Mouse (Mus musculus) retina, postnatal 1 day (tissue): ENCODE measurements around the gene Col5a3.
A peak's percentile ranks its signal among the peaks of the same experiment; 100 is the strongest.

Experiments
- DNase-seq: peaks from one replicate; pipeline ENCODE4 v3.0.0-alpha.2; 2012

The Col5a3 gene

DNA sequence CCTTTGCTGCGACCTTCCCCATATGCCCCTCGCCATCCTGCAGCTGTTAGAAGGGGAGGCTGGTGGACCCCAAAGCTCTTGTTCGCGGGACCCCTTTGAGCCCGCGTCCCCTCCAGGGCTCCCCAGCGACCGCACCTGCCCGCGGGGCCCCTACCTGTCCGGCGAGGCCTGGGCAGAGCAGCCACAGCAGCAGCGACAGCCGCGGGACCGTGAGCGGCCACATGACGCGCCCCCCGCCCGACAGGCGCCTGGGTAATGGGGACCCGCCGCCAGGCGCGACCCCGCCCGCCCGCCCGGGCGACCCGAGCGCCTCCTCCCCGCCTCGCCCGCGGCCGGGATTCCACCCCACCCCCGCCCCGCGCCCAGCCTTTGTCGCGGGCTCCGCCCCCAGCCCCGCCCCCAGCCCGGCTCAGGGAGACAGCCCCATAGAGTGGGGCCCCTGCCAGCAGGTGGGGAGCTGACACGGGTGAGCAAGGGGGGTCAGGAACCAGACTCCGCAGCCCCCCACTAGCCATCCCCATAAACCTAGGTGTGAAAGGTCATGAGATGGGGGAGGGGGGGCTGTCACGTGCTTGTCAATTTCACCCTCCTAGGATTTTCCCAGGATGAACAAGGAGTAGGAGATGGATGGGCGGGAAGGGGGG, 68.7 kb downstream of the Col5a3 start, which contains the start of gene Olfm2:
Gene Olfm2, minus strand, starts transcription at position 333 of the 644 bp plus-strand sequence.
- peak; percentile 78 for DNase-seq

DNA sequence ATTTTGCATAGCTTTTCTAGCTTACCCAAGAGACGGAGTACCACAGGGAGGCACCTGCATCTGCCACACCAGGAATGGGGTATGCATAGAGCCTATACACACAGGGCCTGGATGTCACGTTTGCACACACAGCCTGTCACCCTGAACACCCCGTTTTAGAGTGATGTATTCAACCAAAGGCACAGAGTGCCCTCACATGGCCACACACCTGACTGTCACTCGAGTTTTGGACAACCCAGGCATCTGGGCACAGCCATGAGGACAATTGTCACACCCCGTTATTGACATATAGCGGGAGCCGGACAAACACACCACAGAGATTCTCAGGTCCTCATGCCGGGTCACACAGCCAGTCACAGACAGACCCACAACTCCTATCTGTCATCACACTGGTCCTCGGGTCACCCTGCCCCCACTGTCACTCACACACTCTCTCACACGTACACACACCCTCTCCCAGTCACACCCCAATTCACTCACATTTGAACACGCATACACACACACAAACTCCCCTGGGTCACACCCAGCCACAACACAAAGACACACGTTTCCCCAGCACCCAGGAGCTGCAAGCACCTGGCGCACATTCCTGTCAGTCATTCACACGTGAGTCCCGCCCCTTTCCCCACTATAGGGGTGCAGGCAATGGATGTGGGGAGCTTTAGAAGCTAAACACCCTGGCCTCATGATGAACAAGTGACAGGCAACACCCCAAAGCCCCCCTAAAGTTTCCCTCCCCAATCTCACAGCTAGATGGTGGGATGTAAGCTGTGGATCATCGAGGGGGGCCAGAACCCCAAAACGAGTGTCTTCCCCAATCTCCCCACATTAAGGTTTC, 69.5 kb downstream of the Col5a3 start:
- DNase-seq: peak; percentile 32

DNA sequence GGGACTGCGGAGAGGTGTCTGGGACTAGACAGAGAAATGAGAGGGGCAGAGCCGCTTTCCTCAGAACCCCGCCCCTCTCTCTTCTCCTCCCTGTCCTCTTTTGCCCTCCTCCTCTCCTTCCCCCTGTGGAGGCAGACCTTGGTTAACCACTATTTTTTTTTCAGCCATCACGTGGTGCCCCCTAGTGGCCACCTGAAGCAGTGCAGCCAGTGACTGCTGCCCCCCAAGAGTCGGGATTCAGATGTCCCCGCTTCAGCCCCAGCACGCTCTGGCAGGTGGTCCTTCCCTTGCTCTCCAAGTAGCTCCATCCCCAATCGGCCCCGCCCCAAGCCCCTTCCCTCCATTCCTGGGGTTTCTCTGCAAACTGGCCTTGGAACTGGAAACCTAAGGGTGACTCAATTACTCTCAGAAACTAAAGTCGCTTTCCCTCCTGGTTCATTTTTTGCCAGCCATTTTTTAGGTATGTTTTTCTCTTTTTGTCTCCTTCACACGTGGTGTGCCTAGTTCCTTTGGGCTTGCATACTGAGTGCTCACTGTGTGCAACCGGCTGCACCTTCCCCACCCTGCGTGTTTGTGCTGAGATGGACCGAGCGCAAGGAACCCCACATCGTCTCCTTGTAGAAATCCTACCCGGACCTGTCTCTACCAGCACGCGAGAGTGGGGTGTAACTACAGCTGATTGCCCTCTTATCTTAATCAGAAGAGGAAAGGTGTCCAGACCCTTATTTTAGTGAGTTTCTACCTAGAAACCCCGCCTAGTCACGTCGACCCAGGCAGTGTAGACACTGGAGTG, 70.7 kb downstream of the Col5a3 start:
- peak; percentile 59 for DNase-seq

DNA sequence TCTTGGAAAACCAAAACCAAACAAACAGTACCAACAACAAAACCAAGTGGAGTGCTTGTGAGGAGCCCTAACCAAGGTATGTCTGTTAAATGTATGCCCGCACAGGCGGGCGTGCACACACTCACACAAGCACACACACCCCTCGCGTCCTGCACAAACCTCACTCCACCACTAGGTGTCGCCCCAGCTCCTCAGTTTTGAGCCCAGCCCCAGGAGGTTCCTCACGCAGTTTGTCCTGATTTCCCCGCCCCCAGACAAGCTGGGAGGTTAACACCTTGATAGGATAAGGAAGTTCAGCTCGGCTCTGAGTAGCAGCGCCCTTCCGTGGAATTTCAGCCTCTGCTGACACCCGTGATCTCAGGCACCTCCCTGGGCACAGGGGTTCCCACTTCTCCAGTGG, 74.5 kb downstream of the Col5a3 start:
- peak; percentile 91 for DNase-seq

DNA sequence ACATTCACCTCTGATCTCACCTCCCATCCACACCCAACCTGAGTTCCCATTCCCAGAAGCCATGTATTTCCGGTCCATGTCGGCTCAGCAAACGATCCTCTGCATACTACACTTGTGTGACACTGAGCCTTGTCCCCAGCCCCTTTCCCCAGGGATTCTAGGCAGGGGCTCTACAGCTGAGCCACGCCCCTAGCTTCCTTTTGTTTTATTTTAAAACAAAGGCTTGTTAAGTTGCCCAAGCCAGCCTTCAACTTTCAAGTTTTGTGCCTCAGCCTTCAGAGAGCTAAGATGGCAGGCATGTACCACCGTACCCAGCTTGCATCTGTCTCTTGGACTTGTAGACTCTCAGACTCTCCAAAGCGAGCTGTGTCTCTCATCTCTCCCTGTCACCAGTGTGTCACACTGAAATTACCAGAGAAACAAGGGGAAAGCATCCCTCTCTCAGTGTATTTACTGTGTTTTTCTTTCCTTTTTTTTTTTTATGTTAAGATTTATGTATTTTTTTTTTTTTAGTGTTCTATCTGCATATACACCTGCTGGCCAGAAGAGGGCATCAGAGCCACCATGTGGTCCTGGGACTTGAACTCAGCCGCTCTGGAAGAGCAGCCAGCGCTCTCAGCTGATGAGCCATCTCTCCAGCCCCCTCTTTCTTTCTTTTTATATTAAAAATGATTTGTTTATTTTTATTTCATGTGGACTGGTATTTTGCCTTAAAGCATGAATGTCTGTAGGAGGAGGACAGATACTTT, 76.4 kb downstream of the Col5a3 start:
- peak; percentile 53 for DNase-seq

DNA sequence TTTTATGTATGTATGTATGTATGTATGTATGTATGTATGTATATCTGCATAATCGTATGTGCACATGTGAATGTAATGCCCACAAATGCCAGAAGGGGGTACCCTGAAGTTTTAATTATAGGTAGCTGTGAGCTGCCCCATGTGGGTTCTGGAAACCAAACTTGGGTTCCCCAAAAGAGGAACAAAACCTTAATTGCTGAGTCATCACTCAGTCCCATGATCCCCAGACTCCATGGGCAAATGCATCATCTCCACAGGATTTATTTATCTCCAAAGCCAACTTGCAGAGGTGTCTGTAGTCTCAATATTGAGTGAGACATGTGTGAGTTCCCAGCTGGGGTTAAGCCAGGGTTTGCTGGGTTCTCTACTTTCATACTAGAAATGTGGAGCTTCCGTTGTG, 77.6 kb downstream of the Col5a3 start:
- no peak for DNase-seq

DNA sequence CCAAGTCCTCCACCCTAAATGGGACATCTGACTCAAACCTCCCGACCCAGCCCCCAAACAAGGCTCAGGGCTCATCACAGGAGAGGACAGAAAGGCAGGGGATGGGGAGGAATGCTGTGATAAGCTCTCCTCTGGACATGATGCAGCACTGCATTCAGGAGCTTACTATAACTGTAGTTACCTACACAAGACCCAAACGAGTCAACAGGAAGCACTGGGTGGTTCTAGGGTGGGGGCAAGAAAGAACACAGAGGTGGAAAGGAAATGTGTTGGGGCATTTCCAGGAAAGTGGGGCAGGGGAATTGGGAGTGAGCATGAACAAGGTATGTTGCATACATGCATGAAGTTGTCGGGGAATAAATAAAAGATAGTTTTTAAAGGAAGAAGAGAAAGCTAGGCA, 80.2 kb downstream of the Col5a3 start:
- no peak for DNase-seq

DNA sequence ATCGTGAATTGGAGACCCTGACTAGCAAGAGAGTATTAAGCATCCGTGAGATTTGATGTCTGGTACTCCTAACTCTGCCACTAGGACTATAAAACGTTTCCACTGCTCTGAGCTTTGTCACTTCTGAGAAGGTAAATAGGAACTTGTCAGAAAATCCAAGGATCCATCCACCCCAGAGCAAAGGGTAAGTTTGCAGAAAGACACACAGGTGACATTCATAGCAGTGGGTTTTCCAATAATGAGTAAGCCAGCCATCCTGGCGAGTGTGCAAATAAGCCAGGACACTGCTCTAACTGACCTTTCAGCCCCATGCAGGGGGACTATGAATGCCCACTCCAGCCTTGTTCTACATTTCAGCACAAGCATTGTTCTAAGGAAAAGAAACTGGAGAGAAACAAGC, 83.1 kb downstream of the Col5a3 start:
- no peak for DNase-seq

DNA sequence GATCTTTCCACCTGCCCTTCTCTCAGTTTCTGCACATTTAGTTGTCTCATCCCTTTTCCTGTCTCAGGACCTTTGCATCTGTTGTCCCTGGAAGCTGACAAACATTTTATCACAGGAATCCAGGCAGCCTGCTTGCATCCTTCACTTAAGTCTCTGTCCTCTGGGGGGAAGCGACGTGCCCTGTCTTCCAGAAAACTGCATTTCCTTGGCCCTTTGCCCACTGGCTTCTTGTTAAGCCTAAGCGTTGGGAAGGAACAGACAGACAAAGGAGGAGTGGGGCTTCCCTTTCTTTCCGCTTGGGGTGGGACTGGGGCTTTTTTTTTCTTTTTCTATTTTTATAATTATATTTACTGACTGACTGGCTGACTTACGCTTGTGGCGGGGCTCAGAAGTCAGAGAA, 85.4 kb downstream of the Col5a3 start:
- DNase-seq: peak; percentile 38

DNA sequence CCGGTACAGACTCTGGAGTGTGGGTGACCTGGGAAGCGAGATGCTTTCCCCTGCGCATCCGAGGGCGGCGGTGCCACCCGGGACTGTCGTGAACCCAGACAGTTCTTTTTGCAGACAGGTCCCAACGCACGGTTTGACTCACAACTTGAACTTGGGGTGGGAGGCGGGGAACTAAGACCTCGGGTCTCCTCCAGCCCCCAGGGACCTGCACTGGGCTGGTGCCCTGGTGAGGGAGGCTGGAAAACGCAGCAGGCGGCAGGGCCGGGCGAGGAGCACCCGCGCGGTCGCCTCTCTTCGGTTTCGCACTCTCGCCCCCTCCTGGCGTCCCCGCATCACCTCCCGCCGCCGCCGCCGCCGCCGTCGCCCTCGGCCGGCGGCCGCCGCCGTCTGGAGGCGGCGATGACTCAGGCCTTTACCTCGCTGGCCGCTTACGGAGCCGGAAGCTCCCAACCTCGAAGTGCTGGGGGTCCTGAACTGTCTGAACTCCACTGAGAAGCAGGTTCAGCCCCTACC, 87.2 kb downstream of the Col5a3 start:
- peak; percentile 79 for DNase-seq

DNA sequence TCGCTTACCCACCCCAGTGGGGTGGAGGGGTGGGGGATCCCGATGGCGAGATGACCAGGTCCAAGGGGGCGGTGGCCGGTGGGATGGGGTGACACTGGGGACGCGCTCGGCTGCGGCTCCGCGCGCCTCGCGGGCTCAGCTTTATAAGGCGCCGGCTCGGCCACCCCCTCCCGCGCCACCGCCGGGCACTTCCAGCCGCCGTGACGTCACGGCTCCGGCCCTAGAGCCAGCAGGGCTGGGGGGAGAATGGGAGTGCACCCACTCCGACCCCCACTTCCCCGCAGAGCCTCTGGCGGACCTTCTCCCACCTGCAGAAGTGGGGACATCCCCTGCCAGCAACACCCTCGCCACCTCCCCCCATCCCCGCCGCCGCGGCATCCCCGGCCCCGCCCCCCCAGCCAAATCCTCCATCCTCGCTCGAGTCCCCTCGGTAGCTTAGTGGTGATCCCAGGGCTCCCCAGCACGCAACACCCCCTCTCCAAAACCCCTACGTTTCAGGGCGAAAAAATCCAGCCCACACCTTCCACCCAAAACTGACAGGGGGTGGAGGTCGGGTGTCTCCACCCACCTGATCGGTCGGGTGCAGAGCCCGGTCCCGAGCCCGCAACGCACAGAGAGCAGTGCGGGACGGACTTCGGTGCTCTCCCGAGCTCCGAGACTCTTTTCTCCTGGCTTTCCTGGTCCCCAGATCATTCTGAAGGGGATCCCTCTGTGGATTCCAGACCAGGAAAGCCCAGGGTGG, 87.8 kb downstream of the Col5a3 start:
- DNase-seq: peak; percentile 56

DNA sequence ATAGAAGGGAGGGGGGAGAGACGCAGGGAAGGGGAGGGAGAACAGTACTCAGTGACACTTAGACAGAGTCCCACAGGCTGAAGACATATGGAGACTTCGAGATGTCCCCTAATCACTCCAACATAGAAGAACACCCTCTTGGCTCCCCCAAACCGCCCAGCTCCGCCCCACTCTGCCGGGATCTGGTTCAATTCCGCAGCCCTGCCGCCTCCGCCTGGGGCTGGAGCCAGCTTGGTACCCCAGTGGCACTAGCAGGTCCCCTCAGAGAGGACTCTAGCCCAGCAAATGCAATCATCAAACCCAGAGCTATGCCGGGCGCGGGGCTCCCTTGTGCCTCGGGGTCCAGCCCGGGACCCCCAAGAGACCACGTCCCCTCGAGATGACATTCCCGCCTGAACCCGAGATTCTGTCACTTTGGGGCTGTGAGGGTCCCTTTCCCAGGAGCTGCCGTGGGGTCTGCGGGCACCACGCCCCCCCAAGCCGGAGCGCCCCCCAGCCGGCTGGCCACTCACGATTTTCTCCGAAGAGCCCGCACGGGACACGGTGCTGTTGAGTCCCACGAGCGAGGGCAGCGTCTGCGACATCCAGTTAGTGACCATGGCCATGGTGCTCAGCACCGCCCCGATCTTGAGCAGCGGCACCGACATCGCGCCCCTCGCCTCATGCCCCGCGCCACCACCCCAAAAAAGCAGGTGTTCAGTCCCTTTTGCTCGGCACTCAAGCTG, 88.6 kb downstream of the Col5a3 start:
- DNase-seq: peak; percentile 16

DNA sequence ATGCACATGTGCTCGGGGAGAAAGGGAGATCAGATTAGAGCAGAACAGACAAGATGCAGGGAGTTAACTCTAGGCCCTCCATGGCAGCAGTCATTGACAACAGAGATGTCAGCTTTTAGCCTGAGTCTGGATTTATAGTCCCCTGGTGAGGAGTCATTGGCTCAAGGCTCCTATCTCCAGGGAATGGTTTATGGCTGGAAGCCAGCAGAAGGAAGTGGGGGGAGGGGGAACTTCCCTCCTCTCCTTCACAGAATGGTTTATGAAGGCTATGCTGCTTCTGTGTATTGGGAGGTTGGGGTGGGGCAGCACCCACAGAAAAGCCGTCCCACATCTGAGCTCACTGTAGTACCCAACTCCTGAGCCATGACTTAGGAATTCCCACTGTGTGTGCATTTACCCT, 93.3 kb downstream of the Col5a3 start:
- DNase-seq: no peak
